Mouse (Mus musculus) splenic B cell, adult 2 months (primary cell): ENCODE results near the gene Vasn.
"Not testable (repeated sequence)": the region's sequence is repeated elsewhere in the genome, so short reads cannot be mapped to it uniquely, and the experiment has no call there.

Experiments used
- DNase-seq: peaks from one replicate; pipeline ENCODE4 v3.0.0-alpha.2; 2011; ENCODE audit warnings: low read depth, low spot score
- H3K27me3 ChIP-seq: 2 replicates; pipeline ENCODE4 v1.6.1; 2012; ENCODE audit warnings: mild to moderate bottlenecking, low read length, moderate library complexity, mixed read lengths; ENCODE audit not compliant: control insufficient read depth, poor library complexity, insufficient read depth, severe bottlenecking
- H3K36me3 ChIP-seq: 2 replicates; pipeline ENCODE4 v1.6.1; 2012; ENCODE audit warnings: mild to moderate bottlenecking, low read length, moderate library complexity, mixed read lengths; ENCODE audit not compliant: control insufficient read depth, poor library complexity, insufficient read depth, severe bottlenecking

Gene Vasn

DNA sequence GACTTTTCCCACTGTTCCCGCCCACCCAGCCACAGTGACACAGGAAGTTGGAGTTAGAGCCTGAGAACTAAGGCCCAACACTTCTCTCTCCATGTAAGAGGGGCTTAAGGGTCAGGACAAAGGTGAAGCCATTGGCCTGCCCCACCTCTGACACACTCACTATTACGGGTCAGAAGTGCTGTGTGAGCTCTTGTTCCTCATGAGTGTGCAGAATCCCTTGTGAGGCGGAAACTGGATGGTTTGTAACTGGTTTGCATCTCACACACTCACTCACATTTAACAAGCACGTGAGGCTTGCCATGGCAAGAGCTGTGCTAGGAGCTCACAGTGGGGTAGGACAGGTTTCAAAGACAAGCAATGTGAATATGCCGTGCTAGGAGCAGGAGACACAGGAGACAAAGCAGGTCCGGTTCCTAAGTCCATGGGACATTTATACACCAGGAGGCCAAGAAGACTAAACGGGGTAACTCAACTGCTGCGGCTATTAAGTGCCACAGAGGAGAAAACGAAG is 16.9 kb downstream of the Vasn start:
- H3K36me3 ChIP-seq: peaks cover 32% of the 10 kb centered on the region
- no peak for DNase-seq
- no peaks in the 10 kb centered on the region for H3K27me3 ChIP-seq

DNA sequence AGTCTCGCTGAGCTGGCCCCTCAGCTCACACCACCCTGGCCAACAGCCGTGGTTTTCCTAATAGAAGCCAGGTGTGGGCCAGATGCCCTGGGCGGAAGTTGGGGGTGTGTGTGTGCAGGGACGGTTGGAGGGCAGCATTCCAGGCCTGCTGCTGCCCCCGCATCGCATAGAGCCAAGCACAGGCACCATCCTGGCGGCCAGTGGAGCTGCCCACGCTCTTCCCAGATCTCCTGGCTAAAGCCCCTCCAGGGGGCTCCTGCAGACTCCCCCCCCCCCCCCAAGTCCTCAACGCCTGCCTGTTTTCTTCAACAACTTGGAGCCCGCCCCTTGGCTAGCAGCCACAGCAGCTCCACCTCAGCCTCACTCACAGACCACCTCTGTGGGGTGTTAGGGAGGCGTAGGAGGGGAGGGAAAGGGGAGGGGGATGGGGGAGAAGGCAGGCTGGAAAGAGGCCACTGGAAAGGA is 19.1 kb downstream of the Vasn start:
- H3K27me3 ChIP-seq: no peaks in the 10 kb centered on the region
- peaks cover 24% of the 10 kb centered on the region for H3K36me3 ChIP-seq
- DNase-seq: no peak

DNA sequence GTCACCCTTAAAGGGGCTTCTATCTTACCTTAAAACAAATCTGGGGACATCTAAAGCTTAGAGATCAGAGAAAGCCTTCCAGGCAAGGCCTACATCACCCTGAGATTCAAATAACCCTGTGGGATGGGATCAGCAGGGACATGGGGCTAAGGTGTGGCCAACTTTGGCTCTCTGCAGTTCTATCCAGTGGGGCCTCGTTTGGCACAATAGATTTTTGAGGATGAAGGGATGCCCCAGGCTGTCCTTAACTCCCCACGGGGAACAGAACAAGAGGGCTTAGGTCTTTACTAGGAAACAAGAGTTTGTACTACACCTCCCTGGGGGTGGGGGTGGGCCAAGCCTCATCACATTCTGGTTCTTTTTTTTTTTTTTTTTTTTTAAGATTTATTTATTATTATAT is 19.6 kb downstream of the Vasn start:
- peaks cover 21% of the 10 kb centered on the region for H3K36me3 ChIP-seq
- H3K27me3 ChIP-seq: no peaks in the 10 kb centered on the region
- no peak for DNase-seq

DNA sequence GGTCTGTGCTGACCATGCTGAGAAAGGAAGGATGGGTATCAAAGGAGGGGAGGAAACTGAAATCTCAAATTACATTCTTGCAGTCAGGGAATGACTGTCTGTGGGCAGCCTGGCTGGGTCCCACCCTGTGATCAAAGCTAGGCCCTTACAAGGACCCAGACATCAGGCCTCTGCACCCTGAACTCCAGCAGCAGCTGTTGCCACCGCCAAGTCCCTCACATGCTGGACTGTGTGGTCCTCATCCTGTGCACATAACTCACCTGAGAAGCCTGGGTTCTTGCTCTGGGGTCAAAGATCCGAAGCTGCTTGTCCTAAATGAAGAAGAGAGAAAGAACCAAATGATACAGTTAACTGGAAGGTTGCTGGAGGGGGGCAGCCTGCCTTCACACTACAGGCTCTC is 21.9 kb downstream of the Vasn start:
- Histone ChIP-seq H3K36me3 (peaks cover 14% of the 10 kb centered on the region), H3K27me3 (no peaks in the 10 kb centered on the region)
- no peak for DNase-seq

- Histone ChIP-seq H3K27me3 (no peaks in the 10 kb centered on the region), H3K36me3 (peaks cover 17% of the 10 kb centered on the region)
- no peak for DNase-seq
Measured at GRCm38 (mm10) chr16:4663806-4664205, 24.1 kb downstream of the Vasn start.

GRCm38 (mm10) chr16:4665726-4666125 is 26.0 kb downstream of the Vasn start:
- Histone ChIP-seq H3K36me3 (peaks cover 14% of the 10 kb centered on the region), H3K27me3 (no peaks in the 10 kb centered on the region)
- DNase-seq: no peak

GRCm38 (mm10) chr16:4667190-4667808 is 27.6 kb downstream of the Vasn start:
- H3K27me3 ChIP-seq: no peaks in the 10 kb centered on the region
- H3K36me3 ChIP-seq: peaks cover 15% of the 10 kb centered on the region
- DNase-seq: peak; percentile 91

- no peaks in the 10 kb centered on the region for H3K27me3 ChIP-seq
- DNase-seq: no peak
- H3K36me3 ChIP-seq: peaks cover 16% of the 10 kb centered on the region
Measured at GRCm38 (mm10) chr16:4670317-4670716, 30.6 kb downstream of the Vasn start.

- Histone ChIP-seq H3K27me3 (no peaks in the 10 kb centered on the region), H3K36me3 (peaks cover 9% of the 10 kb centered on the region)
- peak; percentile 79 for DNase-seq
Measured at GRCm38 (mm10) chr16:4674091-4674490, 34.4 kb downstream of the Vasn start.

GRCm38 (mm10) chr16:4676836-4677235 is 37.1 kb downstream of the Vasn start:
- H3K27me3 ChIP-seq: no peaks in the 10 kb centered on the region
- no peak for DNase-seq
- H3K36me3 ChIP-seq: peaks cover 4% of the 10 kb centered on the region

GRCm38 (mm10) chr16:4678080-4678479 is 38.3 kb downstream of the Vasn start:
- DNase-seq: peak; percentile 53

DNA sequence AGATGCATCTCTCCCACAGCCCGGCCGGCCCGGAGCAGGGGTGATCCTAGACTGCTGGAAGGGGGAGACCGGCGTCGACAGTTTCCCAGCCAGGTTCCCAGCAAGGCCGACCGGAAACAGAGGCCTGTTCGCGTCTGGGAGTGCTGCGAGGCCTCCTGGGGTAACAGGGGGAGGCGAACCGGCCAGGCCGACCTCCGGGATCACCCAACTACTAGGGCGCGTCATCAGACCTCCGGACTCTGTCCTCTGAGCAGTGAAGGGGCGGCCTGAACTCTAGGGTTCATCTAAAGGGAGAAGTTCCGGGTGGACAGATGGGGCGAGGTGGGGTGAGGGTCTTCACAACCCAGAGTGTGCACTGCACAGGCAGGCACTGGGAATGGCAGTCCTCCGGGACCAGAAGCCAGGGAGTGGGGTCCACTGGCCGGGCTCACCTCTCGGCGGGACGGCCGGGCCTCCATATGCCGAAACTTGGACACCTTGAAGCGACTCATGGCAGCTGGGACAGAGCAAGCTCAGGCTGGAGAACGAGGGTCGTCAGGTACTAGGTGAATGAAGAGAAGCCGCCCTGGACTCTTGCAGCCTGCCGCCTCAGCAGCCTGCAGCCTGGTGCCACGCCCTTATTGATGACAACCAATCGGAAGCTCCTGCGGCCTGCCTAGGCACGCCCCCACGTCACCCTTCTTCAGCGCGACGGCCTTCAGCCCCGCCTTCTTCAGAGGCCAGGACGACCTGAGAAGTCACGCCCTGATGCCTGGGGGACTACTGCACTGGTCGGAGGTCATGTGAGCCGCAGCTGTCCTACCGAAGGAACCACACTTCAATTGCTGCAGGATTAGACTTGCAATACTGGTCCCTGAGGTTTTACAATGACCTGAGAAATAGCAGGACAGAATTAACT is 39.6 kb downstream of the Vasn start, which contains the start of gene Coro7:
Gene Coro7, minus strand, starts transcription at position 657 of the 898 bp plus-strand sequence.
- H3K27me3 ChIP-seq: no peaks in the 10 kb centered on the region
- peaks cover 3% of the 10 kb centered on the region for H3K36me3 ChIP-seq
- DNase-seq: peak; percentile 97

More at GRCm38 (mm10) chr16:4678080-4678479, 38.3 kb downstream of the Vasn start:
- H3K27me3 ChIP-seq: no peaks in the 10 kb centered on the region
- H3K36me3 ChIP-seq: peaks cover 3% of the 10 kb centered on the region

DNA sequence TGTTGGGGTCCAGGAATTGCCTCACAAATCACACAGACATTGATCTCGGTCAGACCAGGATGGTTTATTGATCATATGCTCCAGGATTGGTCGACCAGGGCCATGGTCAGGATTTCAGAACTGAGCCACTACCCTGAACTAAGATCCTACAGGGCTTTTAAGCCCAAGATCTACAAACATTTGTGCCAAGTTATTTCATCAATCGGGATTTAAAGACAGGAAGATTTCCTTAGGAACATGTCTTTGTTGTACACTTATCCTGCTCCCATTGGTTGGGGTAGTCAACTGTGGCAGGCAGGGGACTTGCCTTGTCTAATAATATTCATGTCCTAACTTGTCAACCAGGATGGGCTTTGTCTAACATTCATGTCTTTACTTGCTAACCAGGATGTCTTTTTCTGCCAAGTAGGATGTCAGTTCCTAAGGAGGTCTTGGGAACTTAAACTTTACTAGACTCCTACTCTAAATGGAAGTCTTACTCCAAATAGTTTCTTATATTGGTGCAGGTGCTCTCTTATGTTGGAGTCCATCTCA is 41.2 kb downstream of the Vasn start:
- H3K36me3 ChIP-seq, H3K27me3 ChIP-seq, DNase-seq: not testable (repeated sequence)

GRCm38 (mm10) chr16:4682628-4683179 is 43.0 kb downstream of the Vasn start:
- peaks cover 2% of the 10 kb centered on the region; the same call in 1 of the 2 replicates for H3K36me3 ChIP-seq
- H3K27me3 ChIP-seq: no peaks in the 10 kb centered on the region
- DNase-seq: no peak
